Mouse (Mus musculus) cerebellum, adult 9-10 months (tissue): ENCODE data around the gene Cmpk1.
"Not testable (repeated sequence)": the region's sequence is repeated elsewhere in the genome, so short reads cannot be mapped to it uniquely, and the experiment has no call there.

ENCODE experiments used
- DNase-seq: peaks from one replicate; pipeline ENCODE4 v3.0.0; 2022

Cmpk1 gene

DNA sequence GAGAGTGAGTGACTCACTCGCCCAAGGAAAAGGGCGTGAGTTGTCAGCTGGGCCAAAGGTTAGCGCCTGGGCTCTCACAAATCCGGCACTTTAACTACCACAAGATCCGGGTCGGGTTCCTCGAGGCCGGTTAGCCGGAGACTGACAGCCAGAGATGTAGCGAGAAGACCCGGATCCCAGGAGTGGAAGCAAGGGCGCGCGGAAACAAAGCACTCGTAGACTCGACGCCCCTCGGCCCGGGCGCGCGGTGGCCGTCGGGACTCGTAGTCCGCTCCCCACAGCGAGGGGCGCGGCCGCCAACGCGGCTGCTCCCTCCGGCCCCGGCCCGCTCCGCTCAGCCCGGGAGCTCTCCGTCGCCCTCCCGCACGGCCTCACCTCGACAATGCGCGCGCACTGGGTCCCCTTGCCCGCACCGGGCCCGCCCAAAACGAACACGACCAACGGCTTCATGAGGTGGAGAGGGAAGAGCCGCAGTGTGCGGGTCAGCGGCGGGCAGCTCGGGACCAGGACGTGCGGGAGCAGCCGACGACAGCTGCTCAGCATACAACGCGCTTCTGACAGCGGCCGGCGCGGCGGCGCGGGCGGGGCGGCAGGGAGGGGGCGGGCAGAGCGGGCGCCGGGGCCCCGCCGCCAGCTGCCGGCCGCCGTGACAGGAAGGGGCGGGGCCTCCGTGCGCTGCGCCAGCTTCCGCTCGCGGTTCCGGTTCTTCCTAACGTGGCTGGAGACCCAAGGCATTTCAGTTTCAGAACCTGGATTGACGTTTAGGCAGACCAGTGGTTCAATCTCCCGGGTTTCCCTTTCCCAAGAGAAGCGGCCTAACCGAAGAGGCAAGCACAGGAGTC lies at the start of gene Cmpk1:
Gene Cmpk1, minus strand, starts transcription at position 651 of the 842 bp plus-strand sequence.
- peak; percentile 80 for DNase-seq

- no peak for DNase-seq
Observed at GRCm38 (mm10) chr4:115035043-115035442, 48.0 kb upstream of the Cmpk1 start.

DNA sequence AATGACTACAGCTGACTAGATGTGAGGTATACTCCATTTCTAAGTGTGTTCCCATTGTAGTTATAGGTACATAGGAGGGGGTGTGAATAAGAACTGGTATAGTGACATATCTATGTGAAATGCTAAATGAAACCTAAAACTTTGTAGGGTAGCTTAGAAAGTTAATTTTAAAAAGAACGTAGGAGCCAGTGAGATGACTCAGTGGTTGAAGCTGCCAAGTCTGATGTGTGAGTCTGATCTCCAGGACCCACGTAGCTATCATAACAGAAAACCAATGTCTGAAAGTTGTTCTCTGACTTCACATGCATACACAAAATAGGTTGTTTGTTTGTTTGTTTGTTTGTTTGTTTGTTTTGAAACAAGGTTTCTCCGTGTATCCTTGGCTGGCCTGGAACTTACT lies 33.0 kb upstream of the Cmpk1 start:
- no peak for DNase-seq

GRCm38 (mm10) chr4:115014276-115014675 lies 27.2 kb upstream of the Cmpk1 start:
- no peak for DNase-seq

DNA sequence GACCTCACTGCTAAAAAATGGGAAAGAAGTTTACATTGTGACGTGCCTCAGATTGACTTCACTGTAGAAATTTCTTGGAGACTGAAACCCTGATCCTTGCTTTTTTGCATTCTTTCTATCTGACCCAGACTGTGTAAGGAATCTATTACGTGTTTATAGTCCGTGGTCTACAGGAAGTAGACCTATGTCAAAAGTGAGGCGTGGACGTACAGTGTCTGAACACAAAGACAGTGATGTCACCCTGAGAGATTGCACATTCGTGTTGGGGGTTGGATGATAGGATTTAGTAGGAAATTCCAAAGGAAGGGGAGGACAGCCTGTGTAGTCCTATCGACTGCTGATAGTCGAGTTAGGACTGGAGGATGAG lies 13.4 kb upstream of the Cmpk1 start:
- no peak for DNase-seq

DNA sequence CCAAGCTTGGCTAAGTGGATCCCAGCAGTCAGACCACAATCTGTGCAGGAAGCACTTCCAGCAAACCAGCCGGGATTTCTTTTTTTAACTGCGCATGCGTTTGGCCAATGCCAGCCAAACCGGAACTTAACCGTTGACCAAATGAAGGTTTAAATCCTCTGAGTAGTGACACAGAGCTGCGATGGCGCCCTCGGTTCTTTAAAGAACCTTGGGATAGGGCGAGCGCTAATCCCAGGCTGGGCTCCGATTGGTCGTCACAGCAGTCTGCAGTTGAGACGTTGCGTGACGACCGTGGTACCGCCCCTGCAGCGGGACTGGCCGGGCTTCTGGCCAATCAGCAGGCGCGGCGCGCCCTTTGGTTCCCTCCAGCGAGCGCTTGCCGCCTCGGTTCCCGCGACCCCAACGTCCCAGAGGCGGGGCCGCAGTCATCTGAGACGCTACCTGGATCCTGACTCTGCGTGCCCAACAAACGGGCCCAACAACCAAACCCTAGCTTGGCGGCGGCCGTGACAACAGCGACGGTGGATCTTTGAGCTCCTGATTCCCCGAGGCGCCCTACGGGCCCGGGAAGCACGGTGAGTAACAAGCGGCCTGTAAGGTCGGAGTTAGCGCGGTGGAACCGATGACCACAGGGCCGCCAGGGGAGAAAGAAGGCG lies 12.9 kb upstream of the Cmpk1 start, which contains the start of gene Stil:
Gene Stil, plus strand, starts transcription at position 387 of the 656 bp plus-strand sequence.
- DNase-seq: peak; percentile 96

DNA sequence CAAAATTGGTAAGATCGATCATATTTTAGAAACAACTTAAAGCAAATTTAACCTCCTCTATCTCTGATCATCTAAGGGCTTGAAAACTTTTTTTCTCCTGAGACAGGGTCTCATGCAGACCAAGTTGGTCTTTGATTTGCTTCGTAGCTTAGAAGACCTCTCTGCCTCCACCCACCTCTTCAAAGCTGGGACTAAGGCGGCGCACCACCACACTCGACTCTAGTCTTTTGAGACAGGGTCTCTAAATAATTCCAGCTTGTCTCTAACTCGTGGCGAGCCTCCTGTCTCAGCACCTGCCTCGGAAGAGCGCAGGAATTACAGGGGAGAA lies 12.4 kb upstream of the Cmpk1 start:
- no peak for DNase-seq

- peak; percentile 41 for DNase-seq
Observed at GRCm38 (mm10) chr4:114997051-114997450, 10.0 kb upstream of the Cmpk1 start.

DNA sequence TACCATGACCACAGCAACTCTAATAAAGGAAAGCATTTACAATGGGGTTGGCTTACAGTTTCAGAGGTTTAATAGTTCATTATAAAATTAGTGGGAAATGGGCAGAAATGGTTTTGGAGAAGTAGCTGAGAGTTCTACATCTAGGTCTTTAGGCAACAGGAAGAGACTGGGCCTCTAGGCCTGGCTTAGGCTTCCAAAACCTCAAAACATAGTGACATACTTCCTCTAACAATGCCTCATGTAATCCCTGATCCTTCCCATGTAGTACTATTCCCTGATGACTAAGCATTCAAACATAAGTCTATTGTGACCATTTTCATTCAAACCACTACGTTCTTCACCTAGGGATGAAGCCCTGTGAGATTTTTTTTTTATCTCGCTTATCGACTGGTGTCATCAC lies 7.2 kb upstream of the Cmpk1 start:
- no peak for DNase-seq

DNA sequence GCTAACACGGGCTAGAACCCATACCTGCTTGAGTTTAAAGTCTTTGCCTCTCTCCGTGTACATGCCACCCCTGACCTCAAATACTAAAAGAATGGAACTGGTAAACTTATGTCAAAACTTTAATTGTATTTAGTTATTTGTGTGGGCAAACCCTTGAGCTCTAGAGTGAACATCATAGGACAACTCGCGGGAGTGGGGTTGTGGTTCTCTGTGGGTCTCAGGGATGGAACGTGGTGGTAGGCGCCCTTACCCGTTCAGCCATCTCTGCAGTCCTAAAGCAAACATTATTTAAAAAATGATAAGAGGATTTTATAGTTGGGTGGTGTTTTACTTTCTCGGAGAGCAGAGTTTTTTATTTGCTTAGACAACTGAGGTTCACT lies 840 bp downstream of the Cmpk1 start:
- no peak for DNase-seq

DNA sequence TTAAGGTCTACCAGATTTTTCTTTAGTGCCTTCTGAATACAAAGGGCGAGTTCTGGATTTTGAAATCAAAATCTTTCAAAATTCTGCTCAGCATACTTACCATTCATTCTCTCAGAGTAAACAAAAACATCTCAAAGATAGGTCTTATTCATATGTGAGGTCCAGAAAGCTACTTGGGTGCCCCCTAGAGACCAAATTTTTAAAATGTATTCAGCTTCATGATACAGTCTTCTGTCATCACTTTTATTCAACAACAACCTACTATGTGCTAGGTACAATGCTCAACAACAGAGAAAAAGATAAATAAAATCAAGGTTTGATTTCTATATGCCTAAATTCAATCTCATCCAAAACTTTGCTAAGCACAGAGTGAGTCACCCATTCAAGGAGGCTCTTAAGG lies 4.0 kb downstream of the Cmpk1 start:
- DNase-seq: peak; percentile 26

DNA sequence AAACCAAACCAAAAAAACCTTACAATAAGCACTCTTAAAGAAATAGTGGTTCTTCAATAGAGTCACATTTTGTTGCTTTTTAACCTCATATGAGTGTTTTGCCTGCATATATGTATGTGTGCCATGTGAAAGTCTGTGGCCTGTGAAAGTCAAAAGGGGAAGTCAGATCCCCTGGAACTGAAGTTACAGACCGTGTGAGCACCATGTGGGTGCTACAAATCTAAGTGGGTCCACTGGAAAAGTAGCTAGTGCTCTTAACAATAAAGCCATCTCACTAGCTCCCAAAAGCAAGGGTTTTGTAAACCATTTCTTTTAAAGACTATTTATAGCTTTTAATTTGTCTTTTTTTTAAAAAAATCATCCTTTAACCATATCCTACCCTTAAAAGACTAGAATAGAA lies 4.4 kb downstream of the Cmpk1 start:
- DNase-seq: no peak

DNA sequence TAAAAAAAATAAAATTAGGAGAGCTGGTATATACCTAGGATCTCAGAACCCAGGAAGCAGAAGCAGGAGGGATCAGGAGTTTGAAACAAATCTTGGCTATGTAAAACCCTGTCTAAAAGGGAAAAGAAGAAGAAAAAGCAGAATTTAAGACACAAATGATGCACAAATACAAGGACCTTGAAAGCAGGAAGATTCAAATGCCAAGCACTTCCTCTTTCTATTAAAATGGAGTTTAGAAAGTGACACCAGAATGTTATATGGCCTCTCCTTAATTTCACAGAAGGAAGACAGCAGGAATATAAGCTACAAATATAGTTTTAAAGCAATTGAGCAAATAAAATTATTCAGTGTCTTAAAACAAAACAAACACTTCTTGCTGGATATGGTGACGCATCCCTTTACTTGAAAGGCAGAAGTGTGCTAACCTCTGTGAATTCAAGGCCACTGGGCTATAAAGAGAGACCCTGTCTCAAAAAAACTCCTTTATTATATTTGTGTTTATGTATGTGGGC lies 13.8 kb downstream of the Cmpk1 start:
- DNase-seq: no peak

- DNase-seq: no peak
Observed at GRCm38 (mm10) chr4:114970736-114971135, 16.3 kb downstream of the Cmpk1 start.

DNA sequence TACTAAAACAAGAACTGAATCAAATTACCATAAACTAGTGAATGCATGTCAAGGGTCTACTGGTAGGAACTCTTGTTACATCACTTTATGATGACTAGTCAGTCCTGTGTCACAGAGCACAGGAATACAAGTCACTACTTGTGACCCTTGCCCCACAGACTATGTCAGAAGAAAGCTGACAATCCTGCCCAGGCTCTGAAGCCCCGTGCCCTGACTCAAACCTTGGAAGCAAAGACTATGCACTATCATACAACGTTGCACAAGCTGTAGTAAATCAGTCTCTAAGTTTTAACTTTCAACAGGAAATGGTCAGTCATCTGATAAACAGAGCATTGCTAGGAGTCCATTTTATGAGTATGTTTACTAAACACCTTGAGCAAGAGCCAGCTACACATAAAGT lies 26.2 kb downstream of the Cmpk1 start:
- DNase-seq: not testable (repeated sequence)

DNA sequence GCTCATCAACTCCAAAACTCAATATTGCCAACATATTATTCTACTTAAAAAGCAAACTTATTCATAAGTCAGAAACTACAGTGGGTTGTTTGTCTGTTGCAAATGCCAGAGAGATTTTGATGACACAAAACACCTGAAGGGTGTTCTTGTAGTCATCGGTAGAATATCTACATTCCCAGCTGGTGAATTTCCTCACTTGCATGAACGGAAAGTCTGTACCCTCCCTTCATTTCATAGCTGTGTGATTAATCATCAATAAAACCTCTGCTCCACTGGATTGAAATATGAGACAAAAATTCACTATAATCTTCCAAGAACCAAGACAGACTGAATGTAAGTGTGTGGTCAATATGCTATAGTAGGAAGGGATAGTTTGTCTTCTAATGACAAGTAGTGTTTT lies 27.5 kb downstream of the Cmpk1 start:
- no peak for DNase-seq

- no peak for DNase-seq
Observed at GRCm38 (mm10) chr4:114958786-114959185, 28.3 kb downstream of the Cmpk1 start.

DNA sequence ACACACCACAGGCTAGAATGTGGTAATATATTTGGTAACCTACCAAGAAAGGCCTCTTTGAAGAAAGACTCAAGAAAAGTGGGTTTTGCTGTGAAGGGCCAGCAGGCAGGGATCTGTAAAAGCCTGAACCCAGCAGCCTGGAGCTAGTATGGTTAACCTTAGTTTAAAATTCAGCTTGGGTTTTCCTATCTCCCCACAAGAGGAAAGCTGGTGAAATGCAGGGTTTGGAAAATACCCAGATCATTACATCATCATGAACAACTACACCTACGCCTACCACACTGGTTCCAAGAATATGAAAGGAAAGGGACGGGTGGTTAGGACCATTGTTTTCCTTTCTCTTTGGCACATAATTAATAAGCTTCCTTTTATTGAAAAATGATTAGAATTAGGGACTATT lies 28.8 kb downstream of the Cmpk1 start:
- no peak for DNase-seq

DNA sequence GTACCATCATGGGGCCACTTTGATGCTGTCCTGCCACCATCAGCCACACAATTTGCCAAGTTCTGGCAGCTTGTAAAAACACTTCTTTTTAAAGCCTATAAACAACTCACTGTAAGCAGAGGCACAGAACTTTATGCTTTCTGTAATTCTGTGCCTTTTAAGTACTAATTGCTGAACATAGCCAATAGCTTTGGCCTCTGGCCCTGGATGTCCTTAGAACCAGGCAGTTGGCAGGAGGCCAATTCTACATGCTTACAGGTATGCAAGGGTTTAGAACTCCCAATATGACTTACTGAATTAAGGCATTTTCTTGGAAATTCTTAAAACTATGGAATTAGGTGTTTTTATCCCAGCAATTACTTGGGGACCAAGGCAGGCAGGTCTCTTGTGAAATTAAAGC lies 29.6 kb downstream of the Cmpk1 start:
- peak; percentile 10 for DNase-seq

DNA sequence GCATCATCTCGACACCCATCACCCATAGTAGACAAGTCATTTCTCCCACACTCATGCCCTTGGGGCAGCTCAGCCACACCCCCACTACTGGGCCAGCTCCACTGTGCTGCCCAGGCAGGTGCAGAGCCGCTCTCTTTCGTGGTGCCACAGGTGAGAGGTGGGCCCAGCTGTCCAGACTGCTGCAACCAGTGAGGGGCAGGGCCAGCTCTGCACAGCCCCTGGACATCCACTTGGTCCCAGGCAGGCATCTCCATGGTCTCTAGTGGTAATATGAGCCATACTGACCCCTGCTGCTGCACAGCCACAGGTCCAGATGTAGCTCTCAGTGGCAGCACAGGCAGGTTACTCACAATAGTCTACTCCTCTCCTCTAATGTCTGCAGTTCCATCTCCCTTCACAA lies 33.9 kb downstream of the Cmpk1 start:
- no peak for DNase-seq

DNA sequence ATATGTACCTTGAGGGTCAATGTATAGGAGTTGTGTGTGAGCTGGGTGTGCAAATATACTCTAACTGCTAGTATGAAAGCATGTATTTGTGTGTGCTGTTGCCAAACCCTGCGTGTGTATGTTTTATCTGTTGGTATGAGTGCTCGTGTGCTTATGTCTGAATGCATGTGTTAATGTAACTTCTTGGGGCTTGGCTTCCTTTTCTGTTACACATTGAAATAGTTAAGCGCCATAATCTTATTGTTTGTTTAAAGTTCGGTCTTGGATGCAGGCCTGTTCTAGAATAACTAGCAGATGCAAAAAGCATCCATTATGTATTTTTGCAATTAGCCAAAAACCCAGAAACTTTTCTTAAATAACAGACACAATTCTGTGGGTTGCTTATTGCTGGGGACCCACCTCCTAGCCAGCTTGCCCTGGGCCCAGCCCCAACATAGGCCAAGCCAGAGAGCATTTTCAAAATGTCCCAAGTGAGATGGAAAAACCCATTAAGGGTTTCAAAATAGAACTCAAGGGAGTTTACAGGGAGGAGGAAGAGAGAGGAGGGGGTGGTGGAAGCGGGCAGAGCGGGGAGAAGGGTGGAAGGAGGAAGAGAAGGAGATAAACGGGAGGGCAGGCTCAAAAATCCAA lies 39.1 kb downstream of the Cmpk1 start:
- DNase-seq: no peak

DNA sequence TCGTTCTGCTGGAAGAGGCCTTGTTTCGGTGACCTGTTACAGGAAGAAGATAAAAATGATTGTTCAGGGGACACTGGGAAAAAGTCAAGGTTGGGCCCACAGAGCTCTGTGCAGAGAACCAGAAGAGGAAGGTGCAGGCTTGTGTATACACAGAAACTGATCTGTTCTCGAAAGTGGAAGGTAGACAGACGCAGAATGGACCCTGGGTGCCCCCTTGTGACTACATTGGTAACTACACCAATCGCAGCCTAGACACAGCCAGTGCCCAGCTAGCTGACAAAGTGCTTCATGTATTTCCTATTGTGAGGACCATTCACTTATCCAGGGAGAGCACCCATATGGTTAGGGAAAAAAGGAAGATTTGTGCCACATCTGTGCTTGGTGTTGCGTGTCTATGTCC lies 39.6 kb downstream of the Cmpk1 start:
- peak; percentile 45 for DNase-seq

DNA sequence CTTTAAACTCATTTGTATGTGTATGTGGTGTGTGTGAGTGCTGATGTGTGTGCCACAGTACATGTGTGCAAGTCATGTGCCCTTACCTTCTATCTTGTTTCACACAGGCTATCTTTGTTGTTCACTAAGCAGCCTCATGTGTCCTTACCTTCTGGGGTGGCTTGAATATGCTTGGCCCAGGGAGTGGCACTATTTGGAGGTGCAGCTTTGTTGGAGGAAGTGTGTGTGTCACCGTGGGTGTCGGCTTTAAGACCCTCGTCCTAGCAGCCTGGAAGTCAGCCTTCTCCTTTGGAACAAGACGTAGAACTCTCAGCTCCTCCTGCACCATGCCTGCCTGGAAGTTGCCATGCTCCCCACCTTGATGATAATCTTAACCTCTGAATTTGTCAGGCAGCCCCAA lies 40.6 kb downstream of the Cmpk1 start:
- DNase-seq: no peak

DNA sequence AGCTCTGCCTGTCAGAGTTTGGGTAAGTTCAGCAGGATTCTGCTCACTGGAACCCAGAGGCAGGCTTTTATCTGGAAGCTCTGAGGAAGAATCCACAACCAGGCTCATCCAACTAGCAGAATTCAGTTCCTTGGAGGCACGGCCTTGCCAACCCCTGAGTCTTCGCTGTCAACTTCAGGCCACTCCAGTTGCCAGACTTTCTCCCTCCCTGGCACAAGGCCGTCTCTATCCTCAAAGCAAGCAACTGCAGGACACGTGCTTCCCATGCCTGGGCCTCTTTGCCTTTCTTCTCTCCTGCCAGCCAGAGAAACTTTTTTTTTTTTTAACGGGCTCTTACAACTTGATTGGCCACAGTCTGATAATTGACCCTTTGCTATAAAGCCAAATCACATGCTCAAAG lies 42.0 kb downstream of the Cmpk1 start:
- no peak for DNase-seq
